Mouse (Mus musculus): ENCODE measurements at regions not wholly inside any gene's neighbourhood (a gene's known extent, or its start where the extent isn't known, plus 50 kb on each side); places are given as distances from the start of the nearest gene placed in this dataset.

DNA sequence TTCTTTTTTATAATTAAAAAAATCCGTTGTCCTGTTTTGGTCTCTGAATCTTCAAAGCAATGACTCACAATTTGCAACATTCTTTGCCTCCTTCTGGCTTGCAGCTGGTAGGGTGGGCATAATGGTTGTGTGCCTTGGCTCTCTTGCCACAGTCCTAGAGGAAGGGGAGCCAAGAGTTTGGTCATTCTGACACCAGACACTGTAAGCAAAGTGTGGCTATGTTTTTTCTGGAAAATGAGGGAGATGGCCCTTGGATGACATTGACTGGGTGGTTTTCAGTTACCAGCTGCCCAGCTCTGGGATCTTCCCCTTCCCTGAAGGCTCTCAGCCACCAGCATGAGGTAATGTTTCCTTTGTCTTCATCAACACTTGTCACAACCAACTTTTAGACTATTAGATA is 833.2 kb downstream of the Efnb2 start:
- TF ChIP-seq CTCF (IDR thresholded peaks at IDR 0.05; ENCODE audit: low read depth, low read length) (no peak), GATA1 (IDR thresholded peaks at IDR 0.05; ENCODE audit: borderline replicate concordance, low read length) (no peak), TAL1 (conservative IDR thresholded peaks at IDR 0.05; ENCODE audit: low read depth, low read length) (no peak)

Data from G1E (cell line).